Mouse (Mus musculus): ENCODE data around the gene Snx17. TPM values are rescaled to one million over a fixed set of nuclear protein-coding genes. Genes with fewer than 3 reads are reported as not detected.

The Snx17 gene
- polyA plus RNA-seq, 1 experiment from 2014 or later: 135 TPM

DNA sequence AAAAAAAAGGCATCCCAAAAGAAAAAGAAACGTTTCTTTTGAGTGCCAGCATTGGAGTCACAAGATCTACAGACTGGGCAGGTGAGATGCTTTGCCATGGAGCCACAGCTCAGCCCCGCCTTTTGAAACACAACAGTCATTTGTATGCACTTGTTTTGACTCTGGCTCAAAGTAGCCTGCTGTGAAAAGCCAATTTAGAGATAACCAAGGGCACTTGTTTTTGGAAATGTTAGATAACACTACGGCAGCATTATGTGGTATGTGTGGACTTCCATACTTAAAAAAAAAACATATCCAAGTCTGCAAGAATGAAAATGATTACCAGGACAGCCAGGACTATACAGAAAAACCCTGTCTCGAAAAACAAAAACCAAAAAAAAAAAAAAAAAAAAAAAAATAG, 9.3 kb upstream of the Snx17 start:
- H3K4me2 ChIP-seq (replicated peaks): no peak overlapping the region
- H3K36me3 ChIP-seq: peaks cover 20% of the 10 kb centered on the region
- H3K9me3 ChIP-seq: no peaks in the 10 kb centered on the region
- H3K27ac ChIP-seq: no peak overlapping the region
- no peak for ATAC-seq
- 66% methylated on average over 4 of the region's 4 CpGs for WGBS
- no peak overlapping the region for H3K4me3 ChIP-seq (replicated peaks)
- peaks cover 10% of the 10 kb centered on the region for H3K4me1 ChIP-seq (replicated peaks)
- no peak overlapping the region for H3K9ac ChIP-seq (replicated peaks)
- no peaks in the 10 kb centered on the region for H3K27me3 ChIP-seq

DNA sequence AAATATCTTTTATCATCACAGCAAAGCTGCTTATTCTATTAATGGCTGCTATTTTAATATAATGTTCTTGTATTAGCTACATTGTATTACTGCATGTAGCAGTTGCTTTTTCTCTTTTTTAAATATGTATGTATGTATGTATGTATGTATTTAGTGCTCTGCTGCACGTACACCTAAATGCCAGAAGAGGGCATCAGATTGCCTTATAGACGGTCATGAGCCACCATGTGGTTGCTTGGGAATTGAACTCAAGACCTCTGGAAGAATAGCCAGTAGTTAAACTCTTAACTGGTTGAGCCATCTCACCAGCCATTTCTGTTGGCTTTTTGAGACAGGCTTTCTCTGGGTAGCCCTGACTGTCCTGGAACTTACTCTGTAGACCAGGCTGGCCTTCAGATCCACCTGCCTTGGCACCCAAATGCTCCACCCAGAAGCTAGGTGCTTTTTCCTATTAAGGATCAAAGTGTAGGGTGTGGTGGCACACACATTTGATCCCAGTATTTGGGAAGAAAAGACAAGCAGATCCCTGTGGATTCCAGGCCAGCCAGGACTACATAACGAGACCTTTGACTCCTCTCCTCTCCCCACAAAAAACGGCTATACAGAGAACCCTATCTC, 4.7 kb upstream of the Snx17 start:
- Histone ChIP-seq H3K27ac (no peak overlapping the region), H3K36me3 (peaks cover 43% of the 10 kb centered on the region), H3K4me3 (replicated peaks) (no peak overlapping the region), H3K4me2 (replicated peaks) (no peak overlapping the region), H3K9me3 (no peaks in the 10 kb centered on the region), H3K27me3 (no peaks in the 10 kb centered on the region), H3K4me1 (replicated peaks) (peaks cover 11% of the 10 kb centered on the region), H3K9ac (replicated peaks) (no peak overlapping the region)
- no peak for ATAC-seq
- 74% methylated on average over 4 of the region's 4 CpGs for WGBS

DNA sequence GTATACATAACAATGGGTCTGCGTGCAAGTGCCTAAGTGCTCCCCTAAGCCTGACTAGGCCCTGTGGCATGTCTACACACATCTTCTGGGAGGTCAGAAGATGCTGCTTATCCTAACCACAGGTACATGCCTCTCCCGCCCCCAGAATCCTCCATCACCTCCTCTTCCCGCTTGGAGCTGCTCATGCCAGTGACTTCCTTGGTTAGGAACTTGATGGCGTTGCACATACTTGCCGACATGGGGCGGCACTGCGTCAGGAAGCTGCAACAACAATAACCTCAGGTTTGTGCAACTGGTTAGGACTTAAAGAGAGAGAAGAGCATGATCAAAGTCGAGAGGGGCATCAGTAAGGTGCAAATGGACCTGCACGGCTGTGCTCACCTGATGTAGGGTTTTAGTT, 2.8 kb upstream of the Snx17 start:
- WGBS: 87% methylated on average over 9 of the region's 9 CpGs
- ATAC-seq: no peak
- no peak overlapping the region for H3K4me3 ChIP-seq (replicated peaks)
- no peak overlapping the region for H3K9ac ChIP-seq (replicated peaks)
- H3K9me3 ChIP-seq: no peaks in the 10 kb centered on the region
- H3K4me1 ChIP-seq (replicated peaks): peaks cover 22% of the 10 kb centered on the region
- peaks cover 51% of the 10 kb centered on the region for H3K36me3 ChIP-seq
- no peak overlapping the region for H3K4me2 ChIP-seq (replicated peaks)
- H3K27ac ChIP-seq: no peak overlapping the region
- H3K27me3 ChIP-seq: no peaks in the 10 kb centered on the region

- Histone ChIP-seq H3K36me3 (peaks cover 66% of the 10 kb centered on the region), H3K9me3 (no peaks in the 10 kb centered on the region), H3K9ac (replicated peaks) (peak overlapping the region; percentile 83), H3K4me3 (replicated peaks) (peak overlapping the region; percentile 64), H3K4me1 (replicated peaks) (peaks cover 22% of the 10 kb centered on the region), H3K4me2 (replicated peaks) (peak overlapping the region; percentile 90), H3K27ac (peak overlapping the region; percentile 74), H3K27me3 (no peaks in the 10 kb centered on the region)
- peak; percentile 72 for ATAC-seq
- WGBS: 15% methylated on average over 42 of the region's 42 CpGs
These were observed 735 bp upstream of the Snx17 start for GRCm38 (mm10) chr5:31192045-31192938.

- peak overlapping the region; percentile 83 for H3K9ac ChIP-seq (replicated peaks)
- H3K4me3 ChIP-seq (replicated peaks): peak overlapping the region; percentile 64
- H3K27ac ChIP-seq: peak overlapping the region; percentile 84
- ATAC-seq: no peak
- peaks cover 66% of the 10 kb centered on the region for H3K36me3 ChIP-seq
- no peaks in the 10 kb centered on the region for H3K9me3 ChIP-seq
- no peaks in the 10 kb centered on the region for H3K27me3 ChIP-seq
- H3K4me1 ChIP-seq (replicated peaks): peaks cover 22% of the 10 kb centered on the region
- WGBS: 13% methylated on average over 25 of the region's 25 CpGs
- H3K4me2 ChIP-seq (replicated peaks): peak overlapping the region; percentile 90
These were observed 729 bp downstream of the Snx17 start for GRCm38 (mm10) chr5:31193631-31194281.

GRCm38 (mm10) chr5:31194486-31195485, 1.8 kb downstream of the Snx17 start:
- Histone ChIP-seq H3K4me2 (replicated peaks) (peak overlapping the region; percentile 90), H3K36me3 (peaks cover 68% of the 10 kb centered on the region), H3K9me3 (no peaks in the 10 kb centered on the region), H3K9ac (replicated peaks) (no peak overlapping the region; the same call in 1 of the 2 replicates), H3K4me3 (replicated peaks) (peak overlapping the region; percentile 64), H3K27ac (no peak overlapping the region), H3K27me3 (no peaks in the 10 kb centered on the region), H3K4me1 (replicated peaks) (peaks cover 24% of the 10 kb centered on the region)
- no peak for ATAC-seq
- 94% methylated on average over 16 of the region's 16 CpGs for WGBS

DNA sequence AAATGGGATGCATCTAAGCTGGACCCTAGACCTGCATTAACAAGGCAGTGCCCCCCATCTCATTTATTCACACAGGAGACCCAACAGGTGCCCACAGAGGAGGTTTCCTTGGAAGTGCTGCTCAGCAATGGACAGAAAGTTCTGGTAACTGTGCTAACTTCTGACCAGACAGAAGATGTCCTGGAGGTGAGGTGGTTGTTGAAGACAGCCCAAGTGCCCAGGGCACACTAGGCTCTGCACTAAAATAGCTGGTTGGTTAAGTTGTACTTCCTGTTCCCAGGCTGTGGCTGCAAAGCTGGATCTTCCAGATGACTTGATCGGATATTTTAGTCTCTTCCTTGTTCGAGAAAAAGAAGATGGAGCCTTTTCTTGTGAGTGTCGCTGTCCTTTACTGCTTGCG, 2.6 kb downstream of the Snx17 start:
- no peak for ATAC-seq
- Histone ChIP-seq H3K27ac (no peak overlapping the region), H3K36me3 (peaks cover 68% of the 10 kb centered on the region), H3K4me3 (replicated peaks) (no peak overlapping the region), H3K4me1 (replicated peaks) (peaks cover 31% of the 10 kb centered on the region), H3K9ac (replicated peaks) (no peak overlapping the region), H3K9me3 (peaks cover 5% of the 10 kb centered on the region), H3K4me2 (replicated peaks) (no peak overlapping the region), H3K27me3 (no peaks in the 10 kb centered on the region)
- 93% methylated on average over 4 of the region's 4 CpGs for WGBS

- ATAC-seq: no peak
- H3K4me2 ChIP-seq (replicated peaks): no peak overlapping the region
- no peak overlapping the region for H3K4me3 ChIP-seq (replicated peaks)
- no peak overlapping the region for H3K9ac ChIP-seq (replicated peaks)
- H3K9me3 ChIP-seq: peaks cover 5% of the 10 kb centered on the region
- no peaks in the 10 kb centered on the region for H3K27me3 ChIP-seq
- peaks cover 36% of the 10 kb centered on the region for H3K4me1 ChIP-seq (replicated peaks)
- H3K27ac ChIP-seq: no peak overlapping the region
- H3K36me3 ChIP-seq: peaks cover 63% of the 10 kb centered on the region
- WGBS: 93% methylated on average over 10 of the region's 10 CpGs
These were observed 3.2 kb downstream of the Snx17 start for GRCm38 (mm10) chr5:31196207-31196606.

GRCm38 (mm10) chr5:31197072-31197471, 4.0 kb downstream of the Snx17 start:
- no peaks in the 10 kb centered on the region for H3K27me3 ChIP-seq
- H3K9me3 ChIP-seq: peaks cover 5% of the 10 kb centered on the region
- H3K4me3 ChIP-seq (replicated peaks): no peak overlapping the region
- H3K4me1 ChIP-seq (replicated peaks): peaks cover 32% of the 10 kb centered on the region
- H3K4me2 ChIP-seq (replicated peaks): no peak overlapping the region
- ATAC-seq: no peak
- no peak overlapping the region for H3K9ac ChIP-seq (replicated peaks)
- H3K36me3 ChIP-seq: peaks cover 62% of the 10 kb centered on the region
- H3K27ac ChIP-seq: no peak overlapping the region
- WGBS: 90% methylated on average over 12 of the region's 12 CpGs

- H3K9me3 ChIP-seq: peaks cover 5% of the 10 kb centered on the region
- peaks cover 68% of the 10 kb centered on the region for H3K36me3 ChIP-seq
- H3K27me3 ChIP-seq: no peaks in the 10 kb centered on the region
- H3K4me1 ChIP-seq (replicated peaks): peaks cover 35% of the 10 kb centered on the region
- no peak for ATAC-seq
- no peak overlapping the region for H3K27ac ChIP-seq
- H3K4me2 ChIP-seq (replicated peaks): no peak overlapping the region
- WGBS: 83% methylated on average over 9 of the region's 9 CpGs
- no peak overlapping the region for H3K4me3 ChIP-seq (replicated peaks)
- H3K9ac ChIP-seq (replicated peaks): no peak overlapping the region
These were observed 5.1 kb downstream of the Snx17 start for GRCm38 (mm10) chr5:31198170-31198569.

GRCm38 (mm10) chr5:31198616-31199320, 5.7 kb downstream of the Snx17 start:
- Histone ChIP-seq H3K9ac (replicated peaks) (no peak overlapping the region), H3K4me3 (replicated peaks) (no peak overlapping the region), H3K27ac (no peak overlapping the region), H3K4me2 (replicated peaks) (no peak overlapping the region), H3K36me3 (peaks cover 74% of the 10 kb centered on the region), H3K4me1 (replicated peaks) (peaks cover 34% of the 10 kb centered on the region), H3K27me3 (no peaks in the 10 kb centered on the region), H3K9me3 (peaks cover 5% of the 10 kb centered on the region)
- no peak for ATAC-seq
- WGBS: 87% methylated on average over 5 of the region's 5 CpGs

Measured in midbrain, embryonic 13.5 days (tissue).